Mouse (Mus musculus): ENCODE measurements around the gene Rab3ip. TPM values are rescaled to one million over a fixed set of nuclear protein-coding genes. Genes with fewer than 3 reads are reported as not detected.

Rab3ip gene
- polyA plus RNA-seq, 1 experiment = 5.8 TPM

GRCm38 (mm10) chr10:116980888-116981287 lies 30.3 kb upstream of the Rab3ip start:
- Histone ChIP-seq H3K4me1 (ENCODE audit: control insufficient read depth, insufficient read depth, low read length) (no peaks in the 10 kb centered on the region), H3K4me3 (ENCODE audit: insufficient read depth, low read length) (no peak overlapping the region), H3K27ac (ENCODE audit: insufficient read depth, low read depth, low read length) (no peak overlapping the region)
- no peak for TF ChIP-seq CTCF (IDR thresholded peaks at IDR 0.05; ENCODE audit: low read depth, low read length)
- no peak for TF ChIP-seq POLR2A (IDR thresholded peaks at IDR 0.05; ENCODE audit: borderline replicate concordance, low read depth, low read length)

GRCm38 (mm10) chr10:116980273-116980672 lies 29.7 kb upstream of the Rab3ip start:
- TF ChIP-seq POLR2A (IDR thresholded peaks at IDR 0.05; ENCODE audit: borderline replicate concordance, low read depth, low read length) (no peak), CTCF (IDR thresholded peaks at IDR 0.05; ENCODE audit: low read depth, low read length) (no peak)
- Histone ChIP-seq H3K4me3 (ENCODE audit: insufficient read depth, low read length) (no peak overlapping the region), H3K27ac (ENCODE audit: insufficient read depth, low read depth, low read length) (no peak overlapping the region), H3K4me1 (ENCODE audit: control insufficient read depth, insufficient read depth, low read length) (no peaks in the 10 kb centered on the region)

GRCm38 (mm10) chr10:116978841-116979240 lies 28.3 kb upstream of the Rab3ip start:
- Histone ChIP-seq H3K4me1 (ENCODE audit: control insufficient read depth, insufficient read depth, low read length) (no peaks in the 10 kb centered on the region), H3K27ac (ENCODE audit: insufficient read depth, low read depth, low read length) (no peak overlapping the region), H3K4me3 (ENCODE audit: insufficient read depth, low read length) (no peak overlapping the region)
- TF ChIP-seq POLR2A (IDR thresholded peaks at IDR 0.05; ENCODE audit: borderline replicate concordance, low read depth, low read length) = no peak
- TF ChIP-seq CTCF (IDR thresholded peaks at IDR 0.05; ENCODE audit: low read depth, low read length) = no peak

- H3K27ac ChIP-seq (ENCODE audit: insufficient read depth, low read depth, low read length) = no peak overlapping the region
- TF ChIP-seq POLR2A (IDR thresholded peaks at IDR 0.05; ENCODE audit: borderline replicate concordance, low read depth, low read length) (no peak), CTCF (IDR thresholded peaks at IDR 0.05; ENCODE audit: low read depth, low read length) (no peak)
- no peak overlapping the region for H3K4me3 ChIP-seq (ENCODE audit: insufficient read depth, low read length)
- no peaks in the 10 kb centered on the region for H3K4me1 ChIP-seq (ENCODE audit: control insufficient read depth, insufficient read depth, low read length)
Measured at GRCm38 (mm10) chr10:116977858-116978257, 27.3 kb upstream of the Rab3ip start.

GRCm38 (mm10) chr10:116977455-116977854 lies 26.9 kb upstream of the Rab3ip start:
- TF ChIP-seq POLR2A (IDR thresholded peaks at IDR 0.05; ENCODE audit: borderline replicate concordance, low read depth, low read length) (no peak), CTCF (IDR thresholded peaks at IDR 0.05; ENCODE audit: low read depth, low read length) (no peak)
- H3K4me3 ChIP-seq (ENCODE audit: insufficient read depth, low read length) = no peak overlapping the region
- H3K27ac ChIP-seq (ENCODE audit: insufficient read depth, low read depth, low read length) = no peak overlapping the region
- H3K4me1 ChIP-seq (ENCODE audit: control insufficient read depth, insufficient read depth, low read length) = no peaks in the 10 kb centered on the region

- Histone ChIP-seq H3K4me1 (ENCODE audit: control insufficient read depth, insufficient read depth, low read length) (no peaks in the 10 kb centered on the region), H3K27ac (ENCODE audit: insufficient read depth, low read depth, low read length) (no peak within 1 kb of the TSS), H3K4me3 (ENCODE audit: insufficient read depth, low read length) (no peak within 1 kb of the TSS)
- TF ChIP-seq CTCF (IDR thresholded peaks at IDR 0.05; ENCODE audit: low read depth, low read length) (no peak), POLR2A (IDR thresholded peaks at IDR 0.05; ENCODE audit: borderline replicate concordance, low read depth, low read length) (no peak)
Measured at GRCm38 (mm10) chr10:116972509-116972908, 21.9 kb upstream of the Rab3ip start, which contains the start of gene Gm10271. TSS of gene Gm10271 (minus strand) at chr10:116972609.

GRCm38 (mm10) chr10:116968741-116969140 lies 18.2 kb upstream of the Rab3ip start:
- H3K4me3 ChIP-seq (ENCODE audit: insufficient read depth, low read length) = no peak overlapping the region
- H3K27ac ChIP-seq (ENCODE audit: insufficient read depth, low read depth, low read length) = no peak overlapping the region
- H3K4me1 ChIP-seq (ENCODE audit: control insufficient read depth, insufficient read depth, low read length) = no peaks in the 10 kb centered on the region
- TF ChIP-seq CTCF (IDR thresholded peaks at IDR 0.05; ENCODE audit: low read depth, low read length) (no peak), POLR2A (IDR thresholded peaks at IDR 0.05; ENCODE audit: borderline replicate concordance, low read depth, low read length) (no peak)

- Histone ChIP-seq H3K4me1 (ENCODE audit: control insufficient read depth, insufficient read depth, low read length) (no peaks in the 10 kb centered on the region), H3K4me3 (ENCODE audit: insufficient read depth, low read length) (no peak overlapping the region), H3K27ac (ENCODE audit: insufficient read depth, low read depth, low read length) (no peak overlapping the region)
- TF ChIP-seq POLR2A (IDR thresholded peaks at IDR 0.05; ENCODE audit: borderline replicate concordance, low read depth, low read length) (no peak), CTCF (IDR thresholded peaks at IDR 0.05; ENCODE audit: low read depth, low read length) (no peak)
Measured at GRCm38 (mm10) chr10:116966065-116966464, 15.5 kb upstream of the Rab3ip start.

- no peak for TF ChIP-seq CTCF (IDR thresholded peaks at IDR 0.05; ENCODE audit: low read depth, low read length)
- TF ChIP-seq POLR2A (IDR thresholded peaks at IDR 0.05; ENCODE audit: borderline replicate concordance, low read depth, low read length) = no peak
- Histone ChIP-seq H3K4me3 (ENCODE audit: insufficient read depth, low read length) (no peak overlapping the region), H3K4me1 (ENCODE audit: control insufficient read depth, insufficient read depth, low read length) (no peaks in the 10 kb centered on the region), H3K27ac (ENCODE audit: insufficient read depth, low read depth, low read length) (no peak overlapping the region)
Measured at GRCm38 (mm10) chr10:116965297-116965696, 14.7 kb upstream of the Rab3ip start.

- H3K27ac ChIP-seq (ENCODE audit: insufficient read depth, low read depth, low read length) = no peak overlapping the region
- H3K4me3 ChIP-seq (ENCODE audit: insufficient read depth, low read length) = no peak overlapping the region
- no peaks in the 10 kb centered on the region for H3K4me1 ChIP-seq (ENCODE audit: control insufficient read depth, insufficient read depth, low read length)
- TF ChIP-seq POLR2A (IDR thresholded peaks at IDR 0.05; ENCODE audit: borderline replicate concordance, low read depth, low read length) = no peak
- TF ChIP-seq CTCF (IDR thresholded peaks at IDR 0.05; ENCODE audit: low read depth, low read length) = no peak
Measured at GRCm38 (mm10) chr10:116964571-116964970, 14.0 kb upstream of the Rab3ip start.

- H3K4me1 ChIP-seq (ENCODE audit: control insufficient read depth, insufficient read depth, low read length) = no peaks in the 10 kb centered on the region
- no peak for TF ChIP-seq POLR2A (IDR thresholded peaks at IDR 0.05; ENCODE audit: borderline replicate concordance, low read depth, low read length)
- no peak for TF ChIP-seq CTCF (IDR thresholded peaks at IDR 0.05; ENCODE audit: low read depth, low read length)
- no peak overlapping the region for H3K4me3 ChIP-seq (ENCODE audit: insufficient read depth, low read length)
- H3K27ac ChIP-seq (ENCODE audit: insufficient read depth, low read depth, low read length) = no peak overlapping the region
Measured at GRCm38 (mm10) chr10:116964084-116964483, 13.5 kb upstream of the Rab3ip start.

Data from bone marrow macrophage, adult 2 months (primary cell).